Mouse (Mus musculus): Measurements from ENCODE around the gene Nipsnap2.

DNA sequence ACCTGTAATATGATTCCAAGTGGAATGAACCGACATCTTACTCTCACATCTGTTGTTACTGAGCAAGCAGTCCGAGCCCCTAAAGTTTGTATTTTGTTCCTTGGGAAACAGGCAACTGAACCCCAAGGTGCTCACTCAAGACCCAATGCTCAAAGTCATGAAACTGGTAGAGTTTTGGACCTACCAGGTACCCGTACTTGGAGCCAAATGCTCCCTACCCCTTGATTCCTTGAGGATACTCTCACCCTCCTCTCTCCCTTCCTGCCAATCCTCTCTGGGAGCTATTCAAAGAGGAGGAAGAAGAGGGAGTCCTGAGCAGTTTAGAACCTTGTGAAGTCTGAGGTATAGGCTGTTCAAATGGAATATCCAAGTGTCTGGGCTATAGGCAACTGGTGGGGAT is 1.9 kb downstream of the Nipsnap2 start:
- TF ChIP-seq CTCF (IDR thresholded peaks at IDR 0.05) (no peak), EP300 (IDR thresholded peaks at IDR 0.05) (no peak)
